Mouse (Mus musculus) E14TG2a.4 (cell line): ENCODE measurements around the gene Olfr462.

ENCODE experiments used
- H3K27me3 ChIP-seq: 2 replicates; pipeline ENCODE4 v1.6.1; 2014; ENCODE audit warnings: low read length, control low read depth; ENCODE audit not compliant: insufficient read depth
- H3K36me3 ChIP-seq: 2 replicates; pipeline ENCODE4 v1.6.1; 2014; ENCODE audit warnings: low read length, control low read depth; ENCODE audit not compliant: insufficient read depth
- H3K4me1 ChIP-seq: replicated peaks from 2 replicates; pipeline ENCODE4 v1.6.1; 2014; ENCODE audit warnings: low read depth, low read length, control low read depth
- H3K4me3 ChIP-seq: replicated peaks from 2 replicates; pipeline ENCODE4 v1.5.1; 2014; ENCODE audit warnings: mild to moderate bottlenecking, low read length
- H3K9me3 ChIP-seq: 2 replicates; pipeline ENCODE4 v1.6.1; 2014; ENCODE audit warnings: low read length, control low read depth
- CTCF ChIP-seq: conservative IDR thresholded peaks from 2 replicates; pipeline ENCODE4 v1.5.1; 2014; ENCODE audit warnings: low read length
- NANOG ChIP-seq: IDR thresholded peaks from 2 replicates; pipeline ENCODE4 v1.6.1; 2014; ENCODE audit warnings: borderline replicate concordance, low read length, mixed read lengths
- POU5F1 ChIP-seq: IDR thresholded peaks from 2 replicates; pipeline ENCODE4 v1.6.1; 2014; ENCODE audit warnings: low read length, borderline replicate concordance

The Olfr462 gene

DNA sequence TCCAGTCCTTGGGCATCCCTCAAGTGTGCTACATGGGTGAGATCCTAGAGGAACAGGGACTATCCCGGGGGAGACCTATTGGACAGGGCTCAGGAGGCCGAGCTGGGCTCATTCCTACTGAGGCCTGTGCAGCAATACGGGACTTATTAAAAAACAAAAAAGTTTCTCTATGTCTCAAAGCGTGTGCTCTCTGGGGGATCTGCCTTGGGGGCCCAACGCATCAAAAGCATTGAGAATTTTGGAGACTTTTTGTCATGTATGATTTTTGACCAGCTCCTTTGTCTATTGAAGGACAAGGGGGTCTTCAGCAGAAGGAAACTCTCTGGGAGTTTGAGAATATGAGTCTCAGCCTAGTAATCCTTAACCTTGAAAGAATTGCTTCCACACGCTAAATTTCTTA, at the start of gene Olfr462:
Olfr462 (minus strand) TSS at position 101 of the 400 bp plus-strand sequence.
- H3K9me3 ChIP-seq = no peaks in the 10 kb centered on the region
- no peak within 1 kb of the TSS for H3K4me3 ChIP-seq
- H3K27me3 ChIP-seq = peaks cover 15% of the 10 kb centered on the region
- H3K4me1 ChIP-seq = no peaks in the 10 kb centered on the region
- H3K36me3 ChIP-seq = no peaks in the 10 kb centered on the region
- no peak for TF ChIP-seq NANOG
- TF ChIP-seq CTCF = no peak
- no peak for TF ChIP-seq POU5F1

DNA sequence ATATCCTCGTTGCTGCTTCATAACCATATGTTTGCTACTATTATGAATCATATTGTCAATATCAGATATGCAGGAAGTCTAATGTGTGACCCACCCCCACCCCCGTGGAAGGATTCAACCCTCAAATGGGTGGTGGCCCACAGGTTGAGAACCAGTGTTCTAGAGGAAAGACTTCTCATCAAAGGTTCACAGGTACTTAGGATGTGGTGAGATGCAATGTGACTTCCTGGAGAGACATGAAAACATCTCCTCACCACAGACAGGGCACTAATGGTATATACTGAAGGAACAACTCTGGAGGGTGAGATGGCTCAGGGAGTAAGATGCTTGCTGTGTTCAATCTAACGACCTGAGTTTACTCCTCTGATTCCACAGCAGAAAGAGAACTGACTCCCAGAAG, 43.4 kb upstream of the Olfr462 start:
- Histone ChIP-seq H3K27me3 (no peaks in the 10 kb centered on the region), H3K4me3 (no peak overlapping the region), H3K9me3 (no peaks in the 10 kb centered on the region), H3K4me1 (peaks cover 7% of the 10 kb centered on the region), H3K36me3 (no peaks in the 10 kb centered on the region)
- TF ChIP-seq NANOG = no peak
- no peak for TF ChIP-seq CTCF
- TF ChIP-seq POU5F1 = no peak

DNA sequence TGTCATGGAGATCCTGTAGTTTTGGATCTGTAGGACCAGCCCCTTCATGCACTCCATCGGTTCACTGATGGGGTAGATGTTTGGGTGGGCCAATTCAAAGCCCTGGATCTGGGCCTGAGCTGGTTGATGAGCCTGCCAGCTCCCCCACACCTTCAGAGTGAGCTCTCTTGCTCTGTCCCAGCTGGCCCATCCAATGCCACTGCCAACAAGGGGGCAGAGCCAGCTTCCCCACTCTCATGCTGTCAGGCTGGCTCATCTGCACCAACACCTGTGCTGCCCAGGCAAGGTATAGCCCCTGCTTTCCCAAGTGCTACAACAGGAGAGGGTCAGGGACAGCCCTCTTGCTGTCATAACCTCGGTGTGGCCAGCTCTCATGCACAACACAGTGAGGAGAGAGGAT, 41.7 kb upstream of the Olfr462 start:
- no peaks in the 10 kb centered on the region for H3K9me3 ChIP-seq
- TF ChIP-seq POU5F1 (no peak), NANOG (no peak), CTCF (no peak)
- H3K4me1 ChIP-seq = peaks cover 7% of the 10 kb centered on the region
- no peaks in the 10 kb centered on the region for H3K36me3 ChIP-seq
- no peaks in the 10 kb centered on the region for H3K27me3 ChIP-seq
- no peak overlapping the region for H3K4me3 ChIP-seq

GRCm38 (mm10) chr11:87930348-87930747, 38.3 kb upstream of the Olfr462 start:
- H3K36me3 ChIP-seq = no peaks in the 10 kb centered on the region
- H3K4me1 ChIP-seq = no peaks in the 10 kb centered on the region
- H3K9me3 ChIP-seq = no peaks in the 10 kb centered on the region
- TF ChIP-seq NANOG = no peak
- TF ChIP-seq POU5F1 = no peak
- no peak for TF ChIP-seq CTCF
- H3K27me3 ChIP-seq = no peaks in the 10 kb centered on the region
- H3K4me3 ChIP-seq = no peak overlapping the region

DNA sequence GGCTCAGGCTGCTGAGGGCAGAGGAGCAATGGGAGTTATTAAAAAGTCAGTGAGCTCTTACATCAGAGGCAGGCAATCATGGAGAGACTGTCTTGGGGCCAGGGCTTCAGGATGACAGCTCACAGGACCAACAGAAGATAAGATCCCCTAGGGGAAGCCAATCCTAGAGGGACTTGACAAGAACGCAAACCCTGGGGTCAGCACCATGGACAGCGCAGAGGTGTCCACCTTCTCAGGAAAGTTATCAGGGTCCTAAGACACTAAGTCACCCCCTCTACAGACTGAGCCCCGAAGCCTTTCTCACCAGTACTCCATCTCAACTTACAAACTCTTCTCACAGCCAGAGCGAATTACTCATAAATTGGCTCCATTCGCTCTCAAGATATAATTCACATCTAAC, 28.9 kb upstream of the Olfr462 start, which contains the start of gene Olfr464:
Olfr464 (minus strand) TSS at position 2 of the 400 bp plus-strand sequence.
- peaks cover 11% of the 10 kb centered on the region for H3K27me3 ChIP-seq

DNA sequence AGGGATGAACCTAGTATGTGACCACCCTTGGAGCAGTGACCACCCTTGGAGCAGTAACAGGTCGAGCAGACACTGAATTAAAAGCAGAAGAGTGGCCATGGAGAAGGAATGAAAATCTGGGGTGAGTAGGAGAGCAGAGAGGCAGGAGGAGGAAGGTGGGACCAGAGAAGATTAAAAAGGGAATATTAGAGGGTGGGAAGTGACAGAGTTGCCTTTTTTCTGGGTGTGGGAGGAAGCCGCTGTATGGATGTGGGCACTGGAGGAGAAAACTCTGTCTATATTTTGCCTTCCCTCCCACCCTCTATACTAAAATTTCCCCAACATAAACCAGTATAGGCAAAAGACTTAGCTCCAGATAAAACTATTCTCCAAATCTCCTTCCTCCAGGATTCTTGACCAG, 28.2 kb upstream of the Olfr462 start:
- TF ChIP-seq CTCF (no peak), NANOG (no peak), POU5F1 (no peak)
- Histone ChIP-seq H3K27me3 (peaks cover 11% of the 10 kb centered on the region), H3K4me1 (peaks cover 3% of the 10 kb centered on the region; the same call in 1 of the 2 replicates), H3K36me3 (no peaks in the 10 kb centered on the region), H3K4me3 (no peak overlapping the region), H3K9me3 (no peaks in the 10 kb centered on the region)

More for the DNA sequence above, 28.9 kb upstream of the Olfr462 start, which contains the start of gene Olfr464:
- Histone ChIP-seq H3K9me3 (no peaks in the 10 kb centered on the region), H3K4me1 (peaks cover 3% of the 10 kb centered on the region; the same call in 1 of the 2 replicates), H3K4me3 (no peak within 1 kb of the TSS), H3K36me3 (no peaks in the 10 kb centered on the region)
- no peak for TF ChIP-seq POU5F1
- TF ChIP-seq CTCF = no peak
- no peak for TF ChIP-seq NANOG

- TF ChIP-seq CTCF (no peak), POU5F1 (no peak), NANOG (no peak)
- Histone ChIP-seq H3K4me1 (peaks cover 3% of the 10 kb centered on the region; the same call in 1 of the 2 replicates), H3K4me3 (no peak overlapping the region), H3K27me3 (peaks cover 11% of the 10 kb centered on the region), H3K9me3 (no peaks in the 10 kb centered on the region), H3K36me3 (no peaks in the 10 kb centered on the region)
These were observed 23.9 kb upstream of the Olfr462 start for GRCm38 (mm10) chr11:87916005-87916404.

GRCm38 (mm10) chr11:87904331-87904730, 12.3 kb upstream of the Olfr462 start:
- H3K9me3 ChIP-seq = no peaks in the 10 kb centered on the region
- no peaks in the 10 kb centered on the region for H3K36me3 ChIP-seq
- peaks cover 16% of the 10 kb centered on the region for H3K27me3 ChIP-seq
- H3K4me3 ChIP-seq = no peak overlapping the region
- no peak for TF ChIP-seq CTCF
- TF ChIP-seq POU5F1 = no peak
- no peak for TF ChIP-seq NANOG
- no peaks in the 10 kb centered on the region for H3K4me1 ChIP-seq

- H3K9me3 ChIP-seq = no peaks in the 10 kb centered on the region
- H3K27me3 ChIP-seq = peaks cover 35% of the 10 kb centered on the region
- no peaks in the 10 kb centered on the region for H3K4me1 ChIP-seq
- no peak within 1 kb of the TSS for H3K4me3 ChIP-seq
- no peaks in the 10 kb centered on the region for H3K36me3 ChIP-seq
- TF ChIP-seq POU5F1 = no peak
- TF ChIP-seq CTCF = no peak
- no peak for TF ChIP-seq NANOG
These were observed 5.2 kb upstream of the Olfr462 start, which contains the start of gene Olfr463 for GRCm38 (mm10) chr11:87897287-87897686. TSS of gene Olfr463 (minus strand) at chr11:87897387.
